Mouse (Mus musculus) hindbrain, embryonic 15.5 days (tissue): ENCODE data around the gene Nploc4. TPM values are rescaled to one million over a fixed set of nuclear protein-coding genes. Genes with fewer than 3 reads are reported as not detected.

ENCODE experiments used
- ATAC-seq: fragments of 200-750 bp; cut with Nextera tagmentation; 2 replicates; pipeline ENCODE4 v1.8.0; 2017; ENCODE audit warnings: low read depth, moderate number of reproducible peaks, moderate TSS enrichment; ENCODE audit not compliant: low FRiP score
- H3K27ac ChIP-seq: fragments of 300-500 bp; sonication (generic); replicated peaks from 2 replicates; pipeline ENCODE4 v1.5.1; 2015; ENCODE audit warnings: mild to moderate bottlenecking, inconsistent platforms
- H3K27me3 ChIP-seq: fragments of 300-500 bp; sonication (generic); 2 replicates; pipeline ENCODE4 v1.6.1; 2015; ENCODE audit warnings: control low read depth, inconsistent platforms
- H3K36me3 ChIP-seq: fragments of 300-500 bp; sonication (generic); 2 replicates; pipeline ENCODE4 v1.6.1; 2015; ENCODE audit warnings: control low read depth, inconsistent platforms
- H3K4me1 ChIP-seq: fragments of 300-500 bp; sonication (generic); replicated peaks from 2 replicates; pipeline ENCODE4 v1.6.1; 2015; ENCODE audit warnings: control low read depth, inconsistent platforms
- H3K4me2 ChIP-seq: fragments of 300-500 bp; sonication (generic); 2 replicates; pipeline ENCODE4 v1.6.1; 2015; ENCODE audit warnings: moderate library complexity, mild to moderate bottlenecking, inconsistent platforms
- H3K4me3 ChIP-seq: fragments of 300-500 bp; sonication (generic); 2 replicates; pipeline ENCODE4 v1.5.1; 2015; ENCODE audit warnings: mild to moderate bottlenecking, inconsistent platforms
- H3K9ac ChIP-seq: fragments of 300-500 bp; sonication (generic); 2 replicates; pipeline ENCODE4 v1.6.1; 2015; ENCODE audit warnings: inconsistent platforms
- H3K9me3 ChIP-seq: fragments of 300-500 bp; sonication (generic); 2 replicates; pipeline ENCODE4 v1.6.1; 2016; ENCODE audit warnings: control low read depth, inconsistent platforms
- WGBS: fragments of 180-500 bp; shearing (Covaris S2); methylation state at CpG from one replicate; pipeline ENCODE4 v1.1.7; 2015; 5-methylcytosine and 5-hydroxymethylcytosine counted together
- polyA plus RNA-seq: library from polyadenylated mRNA; unstranded; fragments of >200 nt; fragmentation: Nextera tagmentation; extraction: Ambion mirVana; gene quantifications from 2 replicates; pipeline ENCODE4 v1.2.1, GENCODE M21; 2015

Gene Nploc4
- polyA plus RNA-seq, 1 experiment from 2014 or later, result 36.9 TPM

- ATAC-seq, result peak; percentile 95
- H3K4me1 ChIP-seq, result peaks cover 20% of the 10 kb centered on the region
- 5% methylated on average over 62 of the region's 62 CpGs for WGBS
These were observed 20.6 kb upstream of the Nploc4 start, which contains the start of the genes Oxld1 and Ccdc137 for GRCm38 (mm10) chr11:120457772-120458751. Gene Oxld1 (minus strand): TSS chr11:120458068. Gene Ccdc137 (plus strand): TSS chr11:120458115.

GRCm38 (mm10) chr11:120457370-120457769 lies 19.9 kb upstream of the Nploc4 start:
- Histone ChIP-seq H3K9me3 (no peaks in the 10 kb centered on the region), H3K36me3 (peaks cover 15% of the 10 kb centered on the region), H3K9ac (peak overlapping the region; percentile 99), H3K4me1 (peaks cover 20% of the 10 kb centered on the region), H3K27ac (peak overlapping the region; percentile 90), H3K4me3 (peak overlapping the region; percentile 94), H3K27me3 (no peaks in the 10 kb centered on the region), H3K4me2 (peak overlapping the region; percentile 88)
- no peak for ATAC-seq
- WGBS, result 32% methylated on average over 14 of the region's 14 CpGs

More at GRCm38 (mm10) chr11:120457772-120458751, 20.6 kb upstream of the Nploc4 start, which contains the start of the genes Oxld1 and Ccdc137:
- Histone ChIP-seq H3K4me3 (peak within 1 kb of the TSS; percentile 94), H3K27ac (peak within 1 kb of the TSS; percentile 90), H3K9ac (peak within 1 kb of the TSS; percentile 99), H3K9me3 (no peaks in the 10 kb centered on the region), H3K27me3 (no peaks in the 10 kb centered on the region), H3K36me3 (peaks cover 19% of the 10 kb centered on the region), H3K4me2 (peak within 1 kb of the TSS; percentile 88)

GRCm38 (mm10) chr11:120455413-120455812 lies 17.9 kb upstream of the Nploc4 start:
- H3K4me1 ChIP-seq, result peaks cover 20% of the 10 kb centered on the region
- H3K4me3 ChIP-seq, result no peak overlapping the region
- H3K9ac ChIP-seq, result no peak overlapping the region
- H3K36me3 ChIP-seq, result peaks cover 5% of the 10 kb centered on the region; the same call in 1 of the 2 replicates
- 97% methylated on average over 7 of the region's 7 CpGs for WGBS
- H3K9me3 ChIP-seq, result no peaks in the 10 kb centered on the region
- H3K27ac ChIP-seq, result no peak overlapping the region
- no peaks in the 10 kb centered on the region for H3K27me3 ChIP-seq
- no peak overlapping the region for H3K4me2 ChIP-seq
- no peak for ATAC-seq

- peaks cover 3% of the 10 kb centered on the region; the same call in 1 of the 2 replicates for H3K36me3 ChIP-seq
- H3K4me2 ChIP-seq, result no peak overlapping the region
- 92% methylated on average over 4 of the region's 4 CpGs for WGBS
- no peaks in the 10 kb centered on the region for H3K27me3 ChIP-seq
- peaks cover 20% of the 10 kb centered on the region for H3K4me1 ChIP-seq
- H3K9me3 ChIP-seq, result no peaks in the 10 kb centered on the region
- H3K4me3 ChIP-seq, result no peak overlapping the region
- no peak overlapping the region for H3K9ac ChIP-seq
- ATAC-seq, result no peak
- H3K27ac ChIP-seq, result no peak overlapping the region
These were observed 17.5 kb upstream of the Nploc4 start for GRCm38 (mm10) chr11:120454965-120455364.

- no peak for ATAC-seq
- Histone ChIP-seq H3K4me2 (no peak within 1 kb of the TSS), H3K27me3 (no peaks in the 10 kb centered on the region), H3K9me3 (no peaks in the 10 kb centered on the region), H3K27ac (no peak within 1 kb of the TSS), H3K9ac (no peak within 1 kb of the TSS), H3K36me3 (no peaks in the 10 kb centered on the region), H3K4me3 (no peak within 1 kb of the TSS), H3K4me1 (peaks cover 8% of the 10 kb centered on the region)
- 90% methylated on average over 4 of the region's 4 CpGs for WGBS
These were observed 15.8 kb upstream of the Nploc4 start, which contains the start of gene Pde6g for GRCm38 (mm10) chr11:120453306-120453705. Gene Pde6g (minus strand): TSS chr11:120453500.

- Histone ChIP-seq H3K4me3 (no peak overlapping the region), H3K9ac (no peak overlapping the region), H3K27ac (no peak overlapping the region), H3K4me2 (no peak overlapping the region), H3K27me3 (no peaks in the 10 kb centered on the region), H3K9me3 (no peaks in the 10 kb centered on the region), H3K4me1 (peaks cover 6% of the 10 kb centered on the region), H3K36me3 (no peaks in the 10 kb centered on the region)
- no peak for ATAC-seq
- WGBS, result 73% methylated on average over 3 of the region's 3 CpGs
These were observed 14.7 kb upstream of the Nploc4 start for GRCm38 (mm10) chr11:120452246-120452645.

GRCm38 (mm10) chr11:120447179-120447578 lies 9.7 kb upstream of the Nploc4 start:
- Histone ChIP-seq H3K9me3 (no peaks in the 10 kb centered on the region), H3K27ac (no peak overlapping the region), H3K4me2 (no peak overlapping the region), H3K9ac (no peak overlapping the region), H3K36me3 (no peaks in the 10 kb centered on the region), H3K4me3 (no peak overlapping the region), H3K27me3 (no peaks in the 10 kb centered on the region), H3K4me1 (no peaks in the 10 kb centered on the region)
- 85% methylated on average over 7 of the region's 7 CpGs for WGBS
- no peak for ATAC-seq

GRCm38 (mm10) chr11:120445475-120445874 lies 8.0 kb upstream of the Nploc4 start:
- H3K4me1 ChIP-seq, result no peaks in the 10 kb centered on the region
- H3K9me3 ChIP-seq, result no peaks in the 10 kb centered on the region
- no peak overlapping the region for H3K4me3 ChIP-seq
- H3K4me2 ChIP-seq, result no peak overlapping the region
- H3K27me3 ChIP-seq, result no peaks in the 10 kb centered on the region
- no peaks in the 10 kb centered on the region for H3K36me3 ChIP-seq
- WGBS, result 82% methylated on average over 3 of the region's 3 CpGs
- no peak overlapping the region for H3K9ac ChIP-seq
- ATAC-seq, result no peak
- H3K27ac ChIP-seq, result no peak overlapping the region

- no peaks in the 10 kb centered on the region for H3K27me3 ChIP-seq
- ATAC-seq, result no peak
- WGBS, result 77% methylated on average over 6 of the region's 6 CpGs
- no peak overlapping the region for H3K4me2 ChIP-seq
- no peak overlapping the region for H3K9ac ChIP-seq
- H3K27ac ChIP-seq, result no peak overlapping the region
- no peak overlapping the region for H3K4me3 ChIP-seq
- no peaks in the 10 kb centered on the region for H3K36me3 ChIP-seq
- no peaks in the 10 kb centered on the region for H3K9me3 ChIP-seq
- H3K4me1 ChIP-seq, result no peaks in the 10 kb centered on the region
These were observed 6.6 kb upstream of the Nploc4 start for GRCm38 (mm10) chr11:120444106-120444505.

- Histone ChIP-seq H3K27me3 (no peaks in the 10 kb centered on the region), H3K4me2 (no peak overlapping the region), H3K36me3 (no peaks in the 10 kb centered on the region), H3K4me3 (no peak overlapping the region), H3K9me3 (no peaks in the 10 kb centered on the region), H3K9ac (no peak overlapping the region), H3K4me1 (no peaks in the 10 kb centered on the region), H3K27ac (no peak overlapping the region)
- ATAC-seq, result no peak
- WGBS, result 91% methylated on average over 3 of the region's 3 CpGs
These were observed 5.3 kb upstream of the Nploc4 start for GRCm38 (mm10) chr11:120442765-120443280.

- no peak within 1 kb of the TSS for H3K9ac ChIP-seq
- no peaks in the 10 kb centered on the region for H3K36me3 ChIP-seq
- no peak within 1 kb of the TSS for H3K4me3 ChIP-seq
- no peak within 1 kb of the TSS for H3K4me2 ChIP-seq
- 92% methylated on average over 3 of the region's 3 CpGs for WGBS
- no peak for ATAC-seq
- H3K9me3 ChIP-seq, result no peaks in the 10 kb centered on the region
- H3K27ac ChIP-seq, result no peak within 1 kb of the TSS
- H3K4me1 ChIP-seq, result no peaks in the 10 kb centered on the region
- no peaks in the 10 kb centered on the region for H3K27me3 ChIP-seq
These were observed 4.8 kb upstream of the Nploc4 start, which contains the start of gene Tspan10 for GRCm38 (mm10) chr11:120442344-120442743. Gene Tspan10 (plus strand): TSS chr11:120442644.

GRCm38 (mm10) chr11:120437857-120438385 lies 413 bp upstream of the Nploc4 start:
- Histone ChIP-seq H3K9ac (peak overlapping the region; percentile 76; the same call in 1 of the 2 replicates), H3K27me3 (no peaks in the 10 kb centered on the region), H3K4me2 (peak overlapping the region; percentile 90), H3K27ac (peak overlapping the region; percentile 80), H3K4me3 (peak overlapping the region; percentile 71), H3K4me1 (peaks cover 13% of the 10 kb centered on the region), H3K9me3 (no peaks in the 10 kb centered on the region), H3K36me3 (peaks cover 8% of the 10 kb centered on the region; the same call in 1 of the 2 replicates)
- ATAC-seq, result no peak; the same call in 1 of the 2 replicates
- WGBS, result 28% methylated on average over 12 of the region's 12 CpGs
